Mouse (Mus musculus) adrenal gland, postnatal 14 days (tissue): Measurements from ENCODE around the gene Gm11084. TPM values are rescaled to one million over a fixed set of nuclear protein-coding genes. Genes with fewer than 3 reads are reported as not detected.

Experiments used
- DNase-seq: peaks from one replicate; pipeline ENCODE4 v3.0.0; 2021; ENCODE audit warnings: mixed read lengths
- long read RNA-seq, 2 experiments: library from polyadenylated mRNA; stranded (forward); transcript quantifications; one replicate each; pipeline ENCODE4 v2.0.0; 2021
- total RNA-seq: library from RNA; stranded (reverse); gene quantifications from 2 replicates; pipeline ENCODE4 v1.2.3, GENCODE M21; 2021

The Gm11084 gene
- not detected in 2 replicates for total RNA-seq
- long read RNA-seq, experiment 1, partial matches to known transcripts, result 0 of 2 reads
- long read RNA-seq, experiment 1, other reads (novel, unspliced or antisense), result 2 of 2 reads
- long read RNA-seq, experiment 2, partial matches to known transcripts, result 0 of 1 reads
- long read RNA-seq, experiment 2, other reads (novel, unspliced or antisense), result 1 of 1 reads

GRCm38 (mm10) chr2:72986616-72987015, at the start of gene Gm11084:
Gene Gm11084 (minus strand): TSS chr2:72986716.
- DNase-seq, result no peak

- DNase-seq, result no peak
These were observed 44.8 kb upstream of the Gm11084 start for GRCm38 (mm10) chr2:73031061-73032055.

- DNase-seq, result no peak
These were observed 43.3 kb upstream of the Gm11084 start for GRCm38 (mm10) chr2:73029846-73030245.

- DNase-seq, result no peak
These were observed 41.5 kb upstream of the Gm11084 start for GRCm38 (mm10) chr2:73028019-73028418.

- DNase-seq, result no peak
These were observed 40.6 kb upstream of the Gm11084 start for GRCm38 (mm10) chr2:73027126-73027525.

- DNase-seq, result peak; percentile 32
These were observed 37.3 kb upstream of the Gm11084 start for GRCm38 (mm10) chr2:73023803-73024202.

- no peak for DNase-seq
These were observed 34.5 kb upstream of the Gm11084 start for GRCm38 (mm10) chr2:73021046-73021445.

- DNase-seq, result peak; percentile 76
These were observed 33.0 kb upstream of the Gm11084 start for GRCm38 (mm10) chr2:73019371-73020146.

GRCm38 (mm10) chr2:73014063-73014462, 27.5 kb upstream of the Gm11084 start:
- DNase-seq, result peak; percentile 68

GRCm38 (mm10) chr2:73012636-73013035, 26.1 kb upstream of the Gm11084 start:
- peak; percentile 7 for DNase-seq

- no peak for DNase-seq
These were observed 21.0 kb upstream of the Gm11084 start for GRCm38 (mm10) chr2:73007472-73007871.

- no peak for DNase-seq
These were observed 19.3 kb upstream of the Gm11084 start for GRCm38 (mm10) chr2:73005611-73006515.

GRCm38 (mm10) chr2:73003751-73004717, 17.5 kb upstream of the Gm11084 start:
- DNase-seq, result peak; percentile 92

- DNase-seq, result peak; percentile 57
These were observed 16.5 kb upstream of the Gm11084 start for GRCm38 (mm10) chr2:73003049-73003448.

- DNase-seq, result no peak
These were observed 15.9 kb upstream of the Gm11084 start for GRCm38 (mm10) chr2:73002451-73002850.

GRCm38 (mm10) chr2:73001994-73002393, 15.5 kb upstream of the Gm11084 start:
- no peak for DNase-seq

GRCm38 (mm10) chr2:73000194-73000593, 13.7 kb upstream of the Gm11084 start:
- DNase-seq, result no peak

GRCm38 (mm10) chr2:72997586-72997985, 11.1 kb upstream of the Gm11084 start:
- no peak for DNase-seq

GRCm38 (mm10) chr2:72996808-72997378, 10.4 kb upstream of the Gm11084 start:
- DNase-seq, result peak; percentile 79
